Mouse (Mus musculus): ENCODE measurements around the gene Cldn20.
A peak's percentile ranks its signal among the peaks of the same experiment; 100 is the strongest.

The Cldn20 gene

DNA sequence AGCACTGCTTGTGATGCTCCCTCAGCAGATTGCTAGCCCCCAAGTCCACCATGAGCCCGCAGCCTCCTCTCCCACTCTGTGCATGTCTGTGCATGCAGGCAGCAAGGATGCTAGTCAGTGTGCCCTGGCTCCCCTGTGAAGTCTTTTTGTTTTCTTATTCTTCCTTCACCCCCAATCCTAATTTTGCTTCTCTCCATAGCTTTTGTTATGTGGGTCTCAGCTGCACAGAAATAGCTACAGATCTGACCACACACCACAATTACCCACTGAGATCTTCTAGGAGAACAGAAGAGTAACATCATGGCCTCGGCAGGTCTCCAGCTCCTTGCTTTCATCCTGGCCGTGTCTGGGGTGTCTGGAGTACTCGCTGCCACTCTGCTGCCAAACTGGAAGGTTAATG is at the start of gene Cldn20:
Cldn20 (plus strand) TSS at position 301 of the 400 bp plus-strand sequence.
- DNase-seq (ENCODE audit: low read depth, low spot score) = no peak

DNA sequence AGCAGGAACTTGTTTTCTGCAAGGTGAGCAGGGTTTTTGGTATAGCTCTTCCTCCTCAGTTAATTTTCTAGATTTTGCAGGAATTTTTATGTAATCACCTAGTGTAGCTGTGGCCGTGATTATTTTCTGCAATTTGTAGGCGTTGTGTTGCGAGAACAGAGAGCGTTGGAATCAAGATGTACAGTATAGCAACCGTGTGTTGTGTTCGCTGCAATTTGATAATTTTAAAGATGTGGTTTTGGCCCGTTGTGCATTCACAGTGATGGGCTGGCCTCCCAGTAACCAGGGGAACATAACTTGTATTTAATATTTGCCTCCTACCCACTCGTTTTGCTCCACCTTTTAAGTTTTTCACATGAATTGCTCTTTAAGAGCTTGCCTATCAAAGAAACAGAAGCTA is 49.3 kb upstream of the Cldn20 start:
- no peak for DNase-seq (ENCODE audit: low read depth, low spot score)

- no peak for DNase-seq (ENCODE audit: low read depth, low spot score)
Measured at GRCm38 (mm10) chr17:3485851-3486250, 46.5 kb upstream of the Cldn20 start.

DNA sequence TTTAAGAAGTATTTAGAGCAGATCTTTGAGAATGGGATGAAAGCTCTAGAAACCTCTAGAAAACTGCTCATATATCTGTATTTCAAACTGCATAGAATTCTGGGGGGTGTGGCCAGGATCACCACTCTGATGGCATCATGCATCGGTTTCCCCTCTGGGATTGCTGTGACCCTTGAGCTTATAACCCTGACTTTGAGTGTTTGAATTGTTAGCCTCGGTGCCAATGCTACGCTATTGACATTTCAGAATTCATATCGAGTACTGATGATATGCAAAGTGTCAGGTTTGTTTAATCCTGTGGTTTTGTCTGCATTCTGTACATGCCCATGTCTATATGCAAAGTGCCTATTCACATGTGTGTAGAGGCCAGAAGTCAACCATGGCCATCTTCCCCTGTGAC is 45.1 kb upstream of the Cldn20 start:
- DNase-seq (ENCODE audit: low read depth, low spot score) = no peak

DNA sequence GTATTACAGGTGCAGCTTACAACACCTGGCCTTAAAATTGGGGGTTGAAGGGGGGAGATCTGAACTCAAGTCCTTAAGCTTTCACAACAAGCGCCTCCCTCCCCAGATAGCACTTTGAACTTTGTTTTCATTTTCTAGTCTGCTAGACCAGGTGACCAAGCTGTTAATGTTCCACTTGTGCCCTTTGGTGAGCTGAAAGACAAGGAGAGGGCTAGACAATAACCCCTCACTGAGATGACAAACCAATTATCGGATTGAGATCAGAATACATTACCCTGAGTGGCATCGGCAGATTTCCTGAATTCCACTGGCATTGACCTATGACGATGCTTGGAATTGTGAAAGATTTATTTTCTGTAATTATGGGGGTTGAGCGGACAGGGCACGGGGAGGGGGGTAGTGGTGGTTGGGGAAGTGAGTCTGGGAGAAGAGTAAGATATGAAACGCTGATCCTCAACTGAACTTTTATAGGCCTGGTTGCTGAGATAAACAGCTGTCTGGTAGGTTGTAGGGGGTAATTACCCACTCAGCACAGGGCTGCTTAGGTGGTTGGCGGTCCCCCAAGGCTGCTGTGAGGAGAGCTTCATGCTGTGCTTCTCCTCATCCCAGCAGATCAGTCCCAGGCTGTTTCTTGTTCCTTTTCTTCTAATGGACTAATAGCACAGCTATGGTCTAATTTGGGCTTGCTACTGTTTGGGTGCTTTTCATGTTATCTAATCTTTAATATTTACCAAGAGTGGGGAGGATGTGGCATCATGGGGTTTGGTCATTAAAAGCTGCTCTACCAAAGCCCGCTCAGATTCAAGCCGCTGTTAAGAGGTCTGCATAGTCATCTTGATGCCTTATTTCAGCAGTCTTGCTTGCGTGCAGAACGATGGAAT is 44.4 kb upstream of the Cldn20 start:
- DNase-seq (ENCODE audit: low read depth, low spot score) = no peak

DNA sequence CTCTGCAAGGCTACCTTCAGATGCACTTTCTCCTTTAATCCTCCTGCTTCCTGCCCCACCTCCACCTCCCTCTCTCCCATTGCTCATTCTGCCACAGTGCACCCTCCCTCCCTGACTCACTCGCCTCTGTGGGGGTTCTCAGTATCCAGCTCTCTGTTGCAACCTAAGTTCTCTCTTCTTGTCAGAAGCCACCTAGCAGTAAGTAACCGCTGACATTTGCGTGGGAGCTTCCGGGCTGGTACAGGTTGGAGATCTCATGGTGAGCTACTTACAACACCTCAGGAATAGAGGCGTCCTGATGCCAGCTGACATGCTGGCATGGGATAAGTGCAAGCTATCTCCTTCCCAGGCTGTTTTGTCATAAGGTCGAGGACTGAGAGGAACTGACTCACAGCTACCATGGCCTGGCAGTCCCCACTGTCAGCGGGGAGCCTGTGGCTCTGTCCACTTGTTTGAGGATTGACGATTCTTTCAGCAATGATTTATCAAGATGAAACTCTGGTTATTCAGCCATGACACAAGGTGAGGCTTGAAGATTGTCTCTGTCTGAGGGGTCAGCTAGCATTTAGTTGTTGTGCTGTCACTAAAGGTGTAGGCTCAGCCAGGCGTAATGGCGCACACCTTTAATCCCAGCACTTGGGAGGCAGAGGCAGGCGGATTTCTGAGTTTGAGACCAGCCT is 42.0 kb upstream of the Cldn20 start:
- DNase-seq (ENCODE audit: low read depth, low spot score) = no peak

DNA sequence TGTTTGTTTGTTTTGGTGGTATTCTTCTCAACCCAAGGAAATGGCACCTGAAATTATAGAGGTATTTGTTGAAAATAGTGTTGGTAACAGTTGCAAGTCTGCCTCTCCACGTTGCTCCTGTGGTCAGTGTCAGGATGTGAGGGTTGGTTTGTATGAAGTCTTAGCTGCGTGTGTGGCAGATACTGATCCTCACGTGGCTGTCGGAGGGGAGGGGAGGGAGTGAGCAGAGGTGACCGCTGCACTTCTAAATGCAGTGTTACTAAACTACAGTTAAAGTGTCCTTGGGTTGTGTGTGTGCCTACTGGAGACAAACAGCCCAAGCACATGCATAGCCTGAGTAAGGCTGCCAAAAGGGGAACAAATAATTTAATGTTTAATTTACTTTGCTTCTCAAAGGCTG is 41.3 kb upstream of the Cldn20 start:
- no peak for DNase-seq (ENCODE audit: low read depth, low spot score)

- DNase-seq (ENCODE audit: low read depth, low spot score) = no peak
Measured at GRCm38 (mm10) chr17:3491667-3492066, 40.7 kb upstream of the Cldn20 start.

GRCm38 (mm10) chr17:3495576-3495975 is 36.8 kb upstream of the Cldn20 start:
- no peak for DNase-seq (ENCODE audit: low read depth, low spot score)

DNA sequence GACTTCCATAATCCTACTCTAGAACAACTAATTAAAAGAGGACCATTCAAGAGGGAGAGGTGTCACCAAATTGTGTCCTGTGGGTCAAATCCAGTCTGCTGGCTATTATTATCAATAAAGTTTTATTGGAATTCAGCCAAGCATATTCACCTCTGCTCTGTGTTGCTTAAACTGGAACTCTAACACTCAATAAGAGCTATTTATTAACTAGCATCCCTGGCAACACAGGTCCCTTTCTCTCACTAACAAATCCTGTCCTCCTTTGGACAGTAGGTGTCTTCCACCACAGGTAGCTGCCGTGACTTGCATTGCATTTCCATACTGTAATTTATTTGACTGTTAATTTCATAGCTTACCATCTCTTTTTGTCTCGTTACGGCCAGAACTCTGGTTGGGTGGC is 36.3 kb upstream of the Cldn20 start:
- no peak for DNase-seq (ENCODE audit: low read depth, low spot score)

DNA sequence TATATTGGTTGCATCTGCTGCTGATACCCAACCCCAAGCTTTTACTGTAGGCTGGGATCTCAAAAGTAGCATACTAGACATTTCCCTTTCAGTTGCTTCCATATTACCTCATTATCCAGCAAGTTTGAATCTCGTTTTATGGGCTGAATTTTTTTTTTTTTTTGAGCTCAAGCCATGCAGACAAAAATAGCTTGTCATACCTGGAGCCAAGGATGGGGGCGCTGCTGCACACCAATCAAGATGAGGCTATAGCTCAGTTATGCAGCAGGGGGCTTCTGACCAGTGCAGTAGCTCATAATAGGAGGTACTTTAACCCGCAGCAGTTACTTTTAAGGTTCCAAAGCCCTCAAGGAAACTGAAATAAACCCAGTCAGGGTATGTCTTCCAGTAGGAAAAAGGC is 34.3 kb upstream of the Cldn20 start:
- DNase-seq (ENCODE audit: low read depth, low spot score) = peak; percentile 55

- no peak for DNase-seq (ENCODE audit: low read depth, low spot score)
Measured at GRCm38 (mm10) chr17:3498580-3498979, 33.8 kb upstream of the Cldn20 start.

DNA sequence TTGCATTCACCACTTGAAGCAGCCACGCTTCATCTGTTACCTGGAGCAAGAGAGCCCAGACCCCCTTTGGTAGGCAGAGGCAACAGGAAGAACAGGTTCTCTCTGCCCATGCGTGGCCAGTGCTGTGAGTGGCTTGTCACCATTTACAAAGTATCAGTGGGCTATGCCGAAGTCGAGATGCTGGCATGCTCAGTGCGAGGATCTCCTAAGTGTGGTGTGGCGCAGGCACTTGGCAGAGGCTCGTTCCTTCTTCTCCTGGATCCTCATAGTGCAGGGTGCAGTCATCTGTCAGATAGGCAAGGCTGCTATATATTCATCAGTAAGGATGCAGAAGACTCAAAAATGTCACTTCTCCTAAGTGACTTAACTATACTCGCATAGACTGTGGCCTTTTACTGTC is 32.9 kb upstream of the Cldn20 start:
- DNase-seq (ENCODE audit: low read depth, low spot score) = no peak

DNA sequence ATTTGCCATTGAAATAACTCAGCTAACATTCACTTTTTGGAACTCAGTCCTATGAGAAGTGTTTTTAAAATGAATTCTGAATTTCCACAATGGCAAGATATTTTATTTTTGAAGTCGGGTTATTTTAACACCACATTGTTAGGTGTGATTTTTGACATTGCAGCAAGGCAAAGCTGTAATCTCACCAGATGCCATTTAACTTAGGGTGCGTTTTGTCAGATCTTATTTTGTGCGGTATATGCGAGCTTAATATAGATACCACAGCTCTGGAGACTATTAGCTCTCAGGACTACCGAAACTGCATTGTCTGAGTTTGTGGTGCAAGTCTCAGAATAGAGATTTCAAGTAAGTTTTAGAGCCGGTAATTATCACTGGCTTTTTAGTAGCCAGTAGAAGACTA is 32.3 kb upstream of the Cldn20 start:
- DNase-seq (ENCODE audit: low read depth, low spot score) = no peak

GRCm38 (mm10) chr17:3500936-3501335 is 31.4 kb upstream of the Cldn20 start:
- no peak for DNase-seq (ENCODE audit: low read depth, low spot score)

GRCm38 (mm10) chr17:3505711-3506110 is 26.6 kb upstream of the Cldn20 start:
- no peak for DNase-seq (ENCODE audit: low read depth, low spot score)

DNA sequence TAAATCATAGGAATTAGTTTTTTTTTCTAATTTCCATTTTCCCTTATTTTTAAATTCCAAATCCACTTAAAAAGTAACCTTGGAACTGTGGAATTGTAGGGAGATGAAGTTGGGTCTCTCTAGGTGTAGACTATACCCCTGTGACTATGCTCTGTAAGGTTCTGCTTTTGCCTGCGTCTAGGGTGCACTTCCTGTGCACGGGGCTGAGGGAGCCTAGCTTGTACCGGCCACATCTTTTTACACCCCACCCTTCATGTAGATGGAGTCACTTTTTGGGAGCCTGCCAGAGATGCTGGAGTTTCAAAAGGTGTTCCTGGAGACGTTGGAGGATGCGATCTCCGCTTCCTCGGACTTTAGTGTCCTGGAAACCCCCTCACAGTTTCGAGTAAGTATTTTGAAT is 25.8 kb upstream of the Cldn20 start:
- DNase-seq (ENCODE audit: low read depth, low spot score) = peak; percentile 3

- DNase-seq (ENCODE audit: low read depth, low spot score) = peak; percentile 69
Measured at GRCm38 (mm10) chr17:3509841-3510240, 22.5 kb upstream of the Cldn20 start.

GRCm38 (mm10) chr17:3514316-3514715 is 18.0 kb upstream of the Cldn20 start:
- DNase-seq (ENCODE audit: low read depth, low spot score) = no peak

DNA sequence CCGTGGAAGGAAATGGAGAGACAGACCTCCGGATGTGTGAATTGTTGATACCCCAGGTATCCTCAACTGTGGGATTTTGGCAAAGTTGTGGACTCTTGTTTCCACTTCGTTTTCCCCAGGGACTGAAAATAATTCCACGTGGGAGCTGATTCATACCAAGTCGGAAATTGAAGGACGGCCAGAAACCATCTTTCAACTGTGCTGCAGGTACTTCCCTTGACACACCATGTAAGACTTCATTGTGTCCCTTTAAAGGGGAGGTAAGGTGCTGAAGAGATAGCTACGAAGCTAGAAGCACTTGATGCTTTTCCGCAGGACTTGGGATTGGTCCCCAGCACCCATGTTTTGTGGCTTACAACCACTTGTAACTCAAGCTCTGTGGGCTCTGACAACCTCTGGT is 16.5 kb upstream of the Cldn20 start:
- no peak for DNase-seq (ENCODE audit: low read depth, low spot score)

GRCm38 (mm10) chr17:3516406-3516805 is 15.9 kb upstream of the Cldn20 start:
- DNase-seq (ENCODE audit: low read depth, low spot score) = no peak

- DNase-seq (ENCODE audit: low read depth, low spot score) = no peak
Measured at GRCm38 (mm10) chr17:3520344-3520743, 12.0 kb upstream of the Cldn20 start.

- no peak for DNase-seq (ENCODE audit: low read depth, low spot score)
Measured at GRCm38 (mm10) chr17:3527841-3528471, 4.4 kb upstream of the Cldn20 start.
